In the genomic region with DNA sequence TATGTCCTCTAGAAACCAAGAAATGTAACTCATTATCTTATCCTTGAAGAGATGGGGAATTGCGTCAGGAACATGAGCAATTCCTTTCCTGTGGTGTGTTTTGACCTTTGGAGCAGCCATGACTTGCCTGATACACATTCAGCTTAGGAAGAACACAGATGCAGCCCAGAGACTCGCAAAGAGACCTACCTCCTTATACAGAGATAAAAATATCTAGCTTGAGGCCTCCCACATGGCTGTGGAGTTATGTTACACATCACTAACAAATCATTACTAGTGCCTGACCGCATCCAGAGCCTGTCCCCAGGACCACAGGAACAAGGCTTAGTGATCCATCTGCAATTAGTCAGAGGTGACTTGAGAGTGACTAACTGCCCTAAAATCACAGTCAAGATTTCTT, we compare ENCODE assay signal across 33 mouse cellular contexts. TPM values are rescaled to one million over a fixed set of nuclear protein-coding genes. Genes with fewer than 3 reads are reported as not detected.
DNase-seq lines count a peak whose midpoint lies in the region; ATAC-seq and TF ChIP-seq lines count a peak whose summit lies in the region.
"Had no signal": no experiment of that assay in that cellular context is flagged by ENCODE, and none has a peak within 500 bp of the region (broad histone marks: within the 10 kb centered on the region; RNA-seq: fewer than 3 reads in every experiment).

No protein-coding gene starts in this region.

- H3K36me3 ChIP-seq in kidney, adult 2 months (ENCODE audit: control insufficient read depth, insufficient read depth, low read length) = peaks cover 23% of the 10 kb centered on the region
- no peaks in the 10 kb centered on the region for H3K36me3 ChIP-seq in kidney, embryonic 15.5 days
- H3K36me3 ChIP-seq in C2C12 (ENCODE audit: control insufficient read depth, insufficient read depth) = no peaks in the 10 kb centered on the region
- H3K36me3 ChIP-seq in intestine, postnatal 0 days (ENCODE audit: control insufficient read depth, insufficient read depth) = peaks cover 3% of the 10 kb centered on the region
- H3K36me3 ChIP-seq: embryonic facial prominence, embryonic 13.5 days; forebrain, embryonic 10.5 days; forebrain, embryonic 15.5 days; hindbrain, embryonic 10.5 days; hindbrain, embryonic 15.5 days; neural tube, embryonic 15.5 days had no signal

- H3K27me3 ChIP-seq in kidney, adult 2 months (replicated peaks; ENCODE audit: control insufficient read depth, insufficient read depth, low read length) = no peaks in the 10 kb centered on the region
- no peaks in the 10 kb centered on the region for H3K27me3 ChIP-seq in kidney, embryonic 15.5 days
- H3K27me3 ChIP-seq in C2C12 (ENCODE audit: control insufficient read depth, insufficient read depth, insufficient read length) = no peaks in the 10 kb centered on the region
- no peaks in the 10 kb centered on the region for H3K27me3 ChIP-seq in intestine, postnatal 0 days (replicated peaks; ENCODE audit: control insufficient read depth, insufficient read depth, low read length)
- H3K27me3 ChIP-seq: embryonic facial prominence, embryonic 13.5 days; forebrain, embryonic 15.5 days; hindbrain, embryonic 15.5 days; neural tube, embryonic 15.5 days had no signal

- no peak for ATAC-seq in kidney, embryonic 15.5 days (replicated peaks; ENCODE audit: low FRiP score)
- peak; percentile 65 for ATAC-seq in intestine, postnatal 0 days
- ATAC-seq: forebrain, embryonic 15.5 days; inflammation-experienced regulatory T-cells, adult 6 months had no signal

- no peak for TF ChIP-seq POLR2A in kidney, adult 2 months (IDR thresholded peaks at IDR 0.05; ENCODE audit: low read depth, low read length)

- WGBS in kidney, adult 2 months = 42% methylated on average over 3 of the region's 3 CpGs
- 37% methylated on average over 3 of the region's 3 CpGs for WGBS in kidney, embryonic 15.5 days
- 33% methylated on average over 3 of the region's 3 CpGs for WGBS in intestine, postnatal 0 days

- H3K4me3 ChIP-seq in kidney, adult 2 months (ENCODE audit: insufficient read depth, low read depth, low read length) = no peak overlapping the region
- no peak overlapping the region for H3K4me3 ChIP-seq in kidney, embryonic 15.5 days (replicated peaks)
- no peak overlapping the region for H3K4me3 ChIP-seq in C2C12 (ENCODE audit: insufficient read depth, poor library complexity, severe bottlenecking)
- H3K4me3 ChIP-seq in intestine, postnatal 0 days (ENCODE audit: low read depth, low read length) = no peak overlapping the region
- H3K4me3 ChIP-seq: embryonic facial prominence, embryonic 13.5 days; forebrain, embryonic 10.5 days; forebrain, embryonic 15.5 days; hindbrain, embryonic 10.5 days; hindbrain, embryonic 15.5 days; left cerebral cortex, adult 2 months; neural tube, embryonic 15.5 days had no signal

- no peak overlapping the region for H3K4me2 ChIP-seq in kidney, embryonic 15.5 days
- H3K4me2 ChIP-seq in intestine, postnatal 0 days (replicated peaks; ENCODE audit: low read depth) = no peak overlapping the region
- H3K4me2 ChIP-seq: embryonic facial prominence, embryonic 13.5 days; forebrain, embryonic 15.5 days; hindbrain, embryonic 15.5 days; neural tube, embryonic 15.5 days had no signal

- no peak overlapping the region for H3ac ChIP-seq in C2C12 (ENCODE audit: control insufficient read depth, insufficient read length, low read depth)

- no peaks in the 10 kb centered on the region for H3K9me3 ChIP-seq in kidney, embryonic 15.5 days (replicated peaks)
- no peaks in the 10 kb centered on the region for H3K9me3 ChIP-seq in intestine, postnatal 0 days (ENCODE audit: control insufficient read depth)
- H3K9me3 ChIP-seq: embryonic facial prominence, embryonic 13.5 days; forebrain, embryonic 10.5 days; forebrain, embryonic 15.5 days; hindbrain, embryonic 10.5 days; hindbrain, embryonic 15.5 days; neural tube, embryonic 15.5 days had no signal

- DNase-seq in kidney, adult 2 months = peak; percentile 30
- DNase-seq in cerebellum, adult 9-10 months = no peak
- no peak for DNase-seq in left cerebral cortex, adult 11 months (ENCODE audit: low spot score)
- no peak for DNase-seq in spleen, postnatal 36 days (ENCODE audit: low spot score in 2 of 2)
- DNase-seq: adrenal gland, postnatal 14 days; cerebellum, adult 11 months; cerebellum, adult 9-11 months; embryo, embryonic 11 days; gastrocnemius, postnatal 36 days; heart, postnatal 14 days; kidney, postnatal 25 days; left cerebral cortex, postnatal 4 days; lung, adult 2 months; lung, postnatal 10 days; midbrain, embryonic 14.5 days; right cerebral cortex, postnatal 25 days; thymus, adult 2 months; thymus, postnatal 36 days had no signal

- no peaks in the 10 kb centered on the region for H3K79me2 ChIP-seq in C2C12 (ENCODE audit: control insufficient read depth, insufficient read depth)

- H3K9ac ChIP-seq in kidney, embryonic 15.5 days = no peak overlapping the region
- H3K9ac ChIP-seq in intestine, postnatal 0 days (ENCODE audit: low read depth, low read length) = no peak overlapping the region
- H3K9ac ChIP-seq: embryonic facial prominence, embryonic 13.5 days; forebrain, embryonic 15.5 days; hindbrain, embryonic 15.5 days; liver, embryonic 14.5 days; neural tube, embryonic 15.5 days had no signal

- H3K79me3 ChIP-seq in C2C12 (ENCODE audit: low read depth) = no peaks in the 10 kb centered on the region

- H3K4me1 ChIP-seq in kidney, adult 2 months (ENCODE audit: control insufficient read depth, insufficient read depth, low read length) = peaks cover 57% of the 10 kb centered on the region
- H3K4me1 ChIP-seq in kidney, embryonic 15.5 days = peaks cover 27% of the 10 kb centered on the region
- no peaks in the 10 kb centered on the region for H3K4me1 ChIP-seq in intestine, postnatal 0 days (replicated peaks; ENCODE audit: control insufficient read depth, insufficient read depth, low read length)
- H3K4me1 ChIP-seq: embryonic facial prominence, embryonic 13.5 days; hindbrain, embryonic 10.5 days; hindbrain, embryonic 15.5 days had no signal

- H3K27ac ChIP-seq in kidney, adult 2 months (ENCODE audit: insufficient read depth, low read depth, low read length) = no peak overlapping the region; the same call in 1 of the 2 replicates
- no peak overlapping the region for H3K27ac ChIP-seq in kidney, embryonic 15.5 days
- peak overlapping the region; percentile 76 for H3K27ac ChIP-seq in intestine, postnatal 0 days (ENCODE audit: low read depth, low read length)
- H3K27ac ChIP-seq: embryonic facial prominence, embryonic 13.5 days; forebrain, embryonic 10.5 days; forebrain, embryonic 15.5 days; hindbrain, embryonic 10.5 days; hindbrain, embryonic 15.5 days; left cerebral cortex, adult 2 months; liver, embryonic 14.5 days; macrophage; neural tube, embryonic 15.5 days had no signal

- TF ChIP-seq CTCF in kidney, adult 2 months (conservative IDR thresholded peaks at IDR 0.05; ENCODE audit: insufficient read depth, insufficient read length, low read depth, low read length) = no peak
- TF ChIP-seq CTCF in C2C12 (IDR thresholded peaks at IDR 0.05; ENCODE audit: control insufficient read depth, insufficient read depth, insufficient read length) = no peak
- TF ChIP-seq CTCF in intestine, postnatal 0 days (IDR thresholded peaks at IDR 0.05; ENCODE audit: low read depth) = no peak

TF ChIP-seq in C2C12, 6 proteins besides CTCF, POLR2A, EP300 and RAD21:
- TF ChIP-seq CEBPB (IDR thresholded peaks at IDR 0.05; ENCODE audit: low read depth) = peak; percentile 54
- TF ChIP-seq MYOG (IDR thresholded peaks at IDR 0.05; ENCODE audit: control insufficient read depth, extremely low read depth, insufficient read length) = no peak
- TF ChIP-seq FOSL1 (IDR thresholded peaks at IDR 0.05; ENCODE audit: insufficient read depth, low read length, poor library complexity, severe bottlenecking) = peak; percentile 80
- TF ChIP-seq MAX (IDR thresholded peaks at IDR 0.05) = peak; percentile 35
- no peak for TF ChIP-seq USF1 (IDR thresholded peaks at IDR 0.05; ENCODE audit: low read depth)
- no peak for TF ChIP-seq MYOD1 (IDR thresholded peaks at IDR 0.05; ENCODE audit: control insufficient read depth, insufficient read length, low read depth)

RNA-seq across cellular contexts. Expression of gene 9130230L23Rik, which starts 42.3 kb away (rescaled TPM):
- polyA plus RNA-seq in kidney, adult 2 months (2012; rRNA removed) = 0.22 and 0.26 TPM in 2 replicates
- polyA plus RNA-seq in kidney, embryonic 15.5 days (2015; fragmentation: Nextera tagmentation; extraction: Ambion mirVana) = 0.42 and 0.65 TPM in 2 replicates
- not detected for polyA plus RNA-seq in C2C12 (2012; fragmentation: generic; extraction: Trizol)
- 6.7 and 7.0 TPM in 2 replicates for polyA plus RNA-seq in intestine, postnatal 0 days (2015; fragmentation: Nextera tagmentation; extraction: Ambion mirVana)
- polyA plus RNA-seq: embryonic facial prominence, embryonic 13.5 days; forebrain, embryonic 10.5 days; frontal cortex, adult 2 months; hindbrain, embryonic 15.5 days; limb, embryonic 14.5 days; macrophage; midbrain, embryonic 14.5 days; neural tube, embryonic 15.5 days had no signal
